Mouse (Mus musculus) liver, adult 2 months (tissue): ENCODE measurements around the gene Atox1.

Experiments
- CTCF ChIP-seq: fragments of 200-500 bp; IDR thresholded peaks from 2 replicates; pipeline ENCODE4 v1.5.1; 2011; ENCODE audit warnings: low read depth, low read length, control low read depth
- POLR2A ChIP-seq: fragments of 200-500 bp; IDR thresholded peaks from 2 replicates; pipeline ENCODE4 v1.6.1; 2011; ENCODE audit warnings: low read length, control low read depth; ENCODE audit not compliant: insufficient read depth; ENCODE audit errors: extremely low read depth

DNA sequence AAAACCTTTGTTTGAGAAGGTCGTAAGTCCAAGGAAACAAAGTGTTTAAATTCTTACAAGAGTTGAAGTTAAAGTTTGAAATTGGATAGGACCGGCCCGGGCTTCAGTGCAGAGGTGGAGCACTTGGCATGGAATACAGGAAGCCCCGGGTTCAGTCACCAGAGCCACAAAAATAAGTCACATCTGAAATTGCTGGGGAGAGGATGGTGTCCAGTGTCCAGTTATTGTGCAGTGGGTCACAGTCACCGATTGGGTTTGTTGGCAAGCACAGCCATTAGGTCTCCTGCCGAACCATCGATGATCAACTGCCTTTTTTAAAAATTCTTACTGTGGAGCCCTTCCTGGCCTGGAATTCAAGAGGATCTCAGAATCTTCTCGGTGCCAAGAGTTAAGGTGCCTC lies 9.7 kb upstream of the Atox1 start:
- no peak for TF ChIP-seq CTCF
- no peak for TF ChIP-seq POLR2A
